Mouse (Mus musculus) liver, embryonic 14.5 days (tissue): ENCODE results near the gene Gm17542. TPM values are rescaled to one million over a fixed set of nuclear protein-coding genes. Genes with fewer than 3 reads are reported as not detected.

Experiments used
- ATAC-seq: fragments of 200-750 bp; cut with Nextera tagmentation; 2 replicates; pipeline ENCODE4 v1.8.0; 2017; ENCODE audit warnings: moderate number of reproducible peaks, mild to moderate bottlenecking, moderate library complexity; ENCODE audit not compliant: insufficient read depth
- DNase-seq, 3 experiments: peaks; one replicate each; pipeline ENCODE4 v3.0.0-alpha.2; 2012 to 2013; ENCODE audit warnings: low read depth in 3 of 3, low spot score in 3 of 3
- H3K27ac ChIP-seq: fragments of 300-500 bp; sonication (generic); 2 replicates; pipeline ENCODE4 v1.5.1; 2014; ENCODE audit warnings: moderate library complexity, mild to moderate bottlenecking, control low read depth, inconsistent platforms
- H3K27me3 ChIP-seq: fragments of 300-500 bp; sonication (generic); 2 replicates; pipeline ENCODE4 v1.6.1; 2014; ENCODE audit warnings: mild to moderate bottlenecking, low read length, moderate library complexity; ENCODE audit not compliant: control insufficient read depth, insufficient read depth
- H3K36me3 ChIP-seq: fragments of 300-500 bp; sonication (generic); replicated peaks from 2 replicates; pipeline ENCODE4 v1.6.1; 2014; ENCODE audit warnings: low read depth; ENCODE audit not compliant: control insufficient read depth, insufficient read depth
- H3K4me1 ChIP-seq, 2 experiments: fragments of 200-500 bp in 1 of 2; fragments of 300-500 bp in 1 of 2; sonication (generic) in 1 of 2; replicated peaks; 2 replicates each; pipeline ENCODE4 v1.6.1; 2012 to 2014; ENCODE audit warnings: antibody characterized with exemption in 1 of 2, inconsistent platforms in 1 of 2, low read length in 1 of 2; ENCODE audit not compliant: control insufficient read depth in 2 of 2, insufficient read depth in 2 of 2
- H3K4me2 ChIP-seq: fragments of 300-500 bp; sonication (generic); 2 replicates; pipeline ENCODE4 v1.6.1; 2014; ENCODE audit warnings: low read depth, mild to moderate bottlenecking, control low read depth, moderate library complexity
- H3K4me3 ChIP-seq, 2 experiments: fragments of 200-500 bp in 1 of 2; fragments of 300-500 bp in 1 of 2; sonication (generic) in 1 of 2; 2 replicates each; pipeline ENCODE4 v1.5.1; 2012 to 2014; ENCODE audit warnings: low read depth in 2 of 2, low read length in 2 of 2, mild to moderate bottlenecking in 2 of 2, control low read depth in 1 of 2, inconsistent platforms in 1 of 2, moderate library complexity in 1 of 2; ENCODE audit not compliant: insufficient read depth in 1 of 2
- H3K9ac ChIP-seq: fragments of 300-500 bp; sonication (generic); replicated peaks from 2 replicates; pipeline ENCODE4 v1.6.1; 2014; ENCODE audit warnings: mild to moderate bottlenecking, control low read depth, moderate library complexity
- H3K9me3 ChIP-seq: fragments of 300-500 bp; sonication (generic); 2 replicates; pipeline ENCODE4 v1.6.1; 2016; ENCODE audit warnings: low read length, mixed read lengths; ENCODE audit not compliant: control insufficient read depth
- CTCF ChIP-seq: IDR thresholded peaks from 2 replicates; pipeline ENCODE4 v1.5.1; 2016; ENCODE audit warnings: antibody characterized with exemption, low read depth, control low read depth
- EP300 ChIP-seq: IDR thresholded peaks from 2 replicates; pipeline ENCODE4 v1.6.1; 2016; ENCODE audit warnings: antibody characterized with exemption, low read depth
- WGBS: fragments of 180-500 bp; shearing (Covaris S2); extraction: QIAGEN DNeasy Blood & Tissue Kit; methylation state at CpG from one replicate; pipeline ENCODE4 v1.1.7; 2014; ENCODE audit not compliant: insufficient replicate concordance; 5-methylcytosine and 5-hydroxymethylcytosine counted together
- polyA plus RNA-seq, 2 experiments: library from polyadenylated mRNA; depleted of rRNA in 1 of 2; stranded (reverse) in 1 of 2; unstranded in 1 of 2; fragments of >200 nt; fragmentation: Nextera tagmentation in 1 of 2; extraction: Ambion mirVana in 1 of 2; gene quantifications; 2 replicates each; pipeline versions ENCODE4 v1.2.1 to v1.2.3; 2012 to 2014

The Gm17542 gene
- polyA plus RNA-seq, 2 experiments = not detected

DNA sequence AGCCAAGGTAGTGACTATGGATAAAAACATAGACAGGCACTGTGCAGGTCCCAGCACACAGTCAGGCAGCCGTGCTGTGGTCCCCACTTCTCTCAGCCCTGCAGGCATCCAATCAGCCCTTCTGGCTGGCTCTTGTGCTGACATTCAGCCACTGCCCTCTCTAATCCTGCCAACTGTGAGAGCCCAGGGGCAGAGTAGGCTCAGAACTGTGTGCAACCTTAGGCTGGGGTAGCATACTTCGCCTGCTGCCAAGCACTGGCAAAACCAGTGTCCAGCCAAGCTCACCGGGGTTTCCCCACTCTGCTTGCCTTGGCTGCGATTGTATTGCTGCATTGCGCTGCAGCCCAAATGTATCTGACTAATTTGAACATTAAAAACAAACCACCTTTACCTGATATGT, 54.1 kb downstream of the Gm17542 start:
- H3K9ac ChIP-seq = no peak overlapping the region
- no peaks in the 10 kb centered on the region for H3K27me3 ChIP-seq
- no peaks in the 10 kb centered on the region for H3K9me3 ChIP-seq
- no peak for DNase-seq
- TF ChIP-seq CTCF (no peak), EP300 (no peak)
- H3K4me3 ChIP-seq = no peak overlapping the region
- H3K4me2 ChIP-seq = no peak overlapping the region
- no peak for ATAC-seq
- H3K36me3 ChIP-seq = no peaks in the 10 kb centered on the region
- no peaks in the 10 kb centered on the region for H3K4me1 ChIP-seq
- 68% methylated on average over 5 of the region's 5 CpGs for WGBS
- no peak overlapping the region for H3K27ac ChIP-seq

Other genes starting within 250 kb of the Gm17542 start
- 0.64 and 1.3 TPM in 2 replicates for gene Ccdc138, start 220.3 kb downstream of the Gm17542 start, polyA plus RNA-seq (2012; rRNA removed)
- 1.6 and 2.1 TPM in 2 replicates for gene Ccdc138, start 220.3 kb downstream of the Gm17542 start, polyA plus RNA-seq (2014; fragmentation: Nextera tagmentation; extraction: Ambion mirVana)
- gene Edar, start 42.6 kb downstream of the Gm17542 start, polyA plus RNA-seq (2012; rRNA removed) = not detected in 2 replicates
- gene Edar, start 42.6 kb downstream of the Gm17542 start, polyA plus RNA-seq (2014; fragmentation: Nextera tagmentation; extraction: Ambion mirVana) = not detected in 2 replicates
- 0.01 TPM in 1 of 2 replicates, not detected in the other for gene Sh3rf3, start 95.1 kb upstream of the Gm17542 start, polyA plus RNA-seq (2012; rRNA removed)
- gene Sh3rf3, start 95.1 kb upstream of the Gm17542 start, polyA plus RNA-seq (2014; fragmentation: Nextera tagmentation; extraction: Ambion mirVana) = not detected in 2 replicates